Mouse (Mus musculus) monocyte, adult 2 months (primary cell): ENCODE results near the gene Samd4.

Experiments used
- DNase-seq, 2 experiments: peaks; one replicate each; pipeline ENCODE4 v3.0.0; 2022; ENCODE audit warnings: low spot score in 2 of 2, low read depth in 1 of 2

The Samd4 gene

DNA sequence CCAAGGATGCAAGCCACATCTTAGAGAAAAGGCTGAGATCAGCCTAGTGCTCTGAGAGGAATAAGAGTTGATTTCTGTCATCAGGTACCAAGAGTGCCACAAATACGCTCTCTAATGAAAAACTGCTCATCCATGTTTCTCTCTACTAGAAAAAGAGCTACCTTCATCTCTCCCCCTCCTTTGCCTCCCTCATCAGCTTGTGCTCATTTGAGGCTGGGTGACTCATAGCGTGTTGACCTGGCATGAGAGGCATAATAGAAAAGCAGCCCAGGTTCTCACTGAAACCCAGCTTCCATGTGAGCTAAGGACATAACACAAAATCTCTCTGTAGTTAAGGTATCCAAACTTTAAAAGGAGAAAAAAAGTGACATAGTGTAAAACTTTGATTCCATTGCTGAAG lies 176.3 kb downstream of the Samd4 start:
- DNase-seq: no peak

DNA sequence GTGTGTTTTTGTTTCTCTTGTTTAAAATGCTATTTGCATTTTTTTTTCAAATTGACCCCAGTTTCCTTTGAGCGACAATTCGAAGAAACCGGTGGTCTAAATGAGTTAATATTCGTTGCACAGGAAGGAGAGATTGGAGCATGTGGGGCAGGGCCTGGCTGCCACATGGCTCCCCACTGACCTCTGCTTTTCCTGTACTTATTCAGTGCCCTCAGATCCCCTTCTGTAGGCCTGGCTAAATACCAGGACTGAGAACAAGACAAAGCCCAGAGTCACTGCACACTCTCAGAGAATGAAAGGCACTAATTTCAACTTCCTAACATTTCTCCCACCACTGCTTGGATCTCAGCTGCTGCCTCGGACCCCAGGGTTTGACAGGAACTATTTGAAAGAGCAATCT lies 182.4 kb downstream of the Samd4 start:
- DNase-seq: no peak

DNA sequence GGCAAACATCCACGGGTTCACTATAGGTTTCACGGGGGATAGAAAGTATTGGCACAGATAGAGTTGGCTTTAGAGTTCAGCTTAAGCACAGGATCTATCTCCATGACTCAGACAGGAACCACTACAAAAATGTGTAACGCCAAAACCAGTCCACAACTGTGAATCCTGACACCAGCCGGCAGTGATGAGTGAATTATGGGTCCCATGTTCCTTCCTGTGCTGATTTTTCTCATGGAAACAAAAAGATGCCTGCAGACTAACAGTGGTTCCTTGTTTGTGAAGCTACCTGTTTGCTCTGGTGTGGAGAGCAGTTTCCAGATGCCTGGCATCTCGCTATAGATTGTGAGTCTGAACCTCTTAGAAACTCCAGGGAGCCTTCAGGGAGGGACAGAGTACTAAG lies 184.2 kb downstream of the Samd4 start:
- DNase-seq: no peak

DNA sequence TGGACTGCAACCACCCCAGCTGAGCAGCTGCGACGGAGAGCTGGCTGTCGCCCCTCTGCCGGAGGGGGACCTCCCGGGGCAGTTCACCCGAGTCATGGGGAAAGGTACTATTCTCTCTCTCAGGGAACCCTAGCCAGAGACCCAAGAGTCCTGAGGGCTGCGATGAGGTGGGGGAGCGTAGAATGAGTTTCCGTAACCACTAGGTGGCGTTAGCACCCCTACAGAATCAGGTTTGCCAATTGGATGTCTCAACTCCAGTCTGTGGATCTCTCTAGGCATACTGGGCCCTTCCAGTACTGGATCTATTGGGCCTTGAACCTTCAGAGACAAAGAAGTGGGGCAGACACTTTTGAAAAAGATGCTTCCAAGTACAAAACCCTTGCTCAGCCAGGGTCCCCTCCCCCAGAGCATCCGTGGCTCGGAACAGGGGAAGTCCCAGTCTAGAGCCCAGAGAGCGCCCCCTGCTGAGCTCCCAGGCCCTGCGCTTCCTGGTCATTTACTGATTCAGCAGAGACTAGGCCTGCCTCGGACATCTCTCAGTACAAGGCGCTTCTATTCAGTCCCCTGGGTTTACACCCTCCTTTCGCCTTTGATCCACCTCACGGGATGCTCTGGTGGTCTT lies 191.5 kb downstream of the Samd4 start:
- no peak for DNase-seq

DNA sequence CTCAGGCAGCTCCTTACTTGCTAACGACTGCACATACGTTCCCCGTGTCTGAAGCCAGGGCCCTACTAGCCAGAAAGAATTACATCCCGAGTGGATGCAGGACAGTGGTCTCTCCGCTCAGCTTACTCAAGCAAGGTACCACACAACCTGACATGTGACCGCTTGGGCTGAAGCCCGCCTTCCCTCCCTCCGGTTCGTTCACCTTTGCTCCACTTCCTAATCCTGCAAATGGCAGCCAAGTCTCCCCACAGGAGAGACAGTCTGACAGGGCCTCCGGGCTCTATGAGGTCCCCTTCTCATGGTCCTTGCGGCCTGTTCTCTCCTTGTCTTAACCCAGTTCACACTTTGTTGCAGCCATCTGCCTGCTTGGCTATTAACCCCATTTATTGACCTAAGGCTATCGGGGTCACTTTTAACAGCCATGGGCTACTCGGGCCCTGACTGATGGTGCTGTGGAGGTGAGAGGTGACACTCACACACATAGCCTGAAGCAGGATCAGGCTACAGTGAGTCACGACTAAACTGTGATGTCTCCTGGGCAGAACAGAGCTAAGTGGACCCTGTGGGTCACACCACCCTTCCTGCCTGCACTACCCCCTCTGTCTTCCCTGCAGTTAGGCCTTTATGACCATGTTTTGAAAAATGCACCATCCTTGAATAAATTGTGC lies 192.5 kb downstream of the Samd4 start:
- no peak for DNase-seq

DNA sequence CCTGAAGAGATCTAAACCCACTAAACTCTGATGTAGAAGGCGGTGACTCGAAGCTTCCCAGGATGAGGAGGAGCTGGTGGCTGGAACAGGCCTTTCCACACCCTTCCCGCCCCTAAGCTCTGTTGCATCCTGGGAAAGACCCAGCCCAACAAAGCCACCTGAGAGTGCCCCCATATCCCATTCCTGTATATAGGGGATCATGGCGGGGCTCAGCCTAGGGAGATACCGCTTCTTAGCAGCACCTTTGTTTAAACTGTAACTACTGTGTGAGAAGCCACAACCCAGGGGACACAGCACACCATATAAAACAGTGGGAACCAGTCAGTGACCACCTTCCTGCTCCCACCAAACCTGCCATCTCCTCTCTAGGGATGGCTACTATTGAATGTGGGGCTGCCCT lies 193.2 kb downstream of the Samd4 start:
- DNase-seq: no peak

DNA sequence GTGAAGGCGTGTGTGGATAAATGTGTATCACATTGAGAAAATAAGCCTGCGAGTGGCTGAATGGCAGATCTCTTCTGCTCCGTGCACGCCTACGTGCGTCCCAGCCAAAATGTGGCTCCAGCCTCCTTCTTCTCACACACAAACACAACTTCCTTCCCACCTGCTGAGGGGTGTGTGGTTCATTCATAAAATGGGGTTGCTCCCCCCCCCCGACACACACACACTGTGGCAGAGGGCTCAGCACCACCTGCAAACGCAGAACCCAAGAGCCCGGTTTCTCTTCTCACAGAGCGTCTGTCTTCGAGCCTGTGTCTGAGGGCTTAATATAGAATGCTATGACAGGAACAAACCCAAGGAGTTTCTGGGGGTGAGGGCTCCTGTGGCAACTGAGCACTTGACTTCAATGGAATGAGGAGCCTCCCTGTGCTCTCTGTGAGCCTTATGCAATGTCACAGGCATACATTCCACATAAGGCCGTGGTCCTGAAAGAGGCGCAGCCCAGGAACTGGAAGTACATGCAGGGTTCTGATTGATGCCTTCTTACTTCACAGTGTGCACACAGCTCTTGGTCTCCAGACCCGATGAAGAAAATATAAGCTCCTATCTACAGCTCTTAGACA lies 194.4 kb downstream of the Samd4 start:
- DNase-seq: no peak

DNA sequence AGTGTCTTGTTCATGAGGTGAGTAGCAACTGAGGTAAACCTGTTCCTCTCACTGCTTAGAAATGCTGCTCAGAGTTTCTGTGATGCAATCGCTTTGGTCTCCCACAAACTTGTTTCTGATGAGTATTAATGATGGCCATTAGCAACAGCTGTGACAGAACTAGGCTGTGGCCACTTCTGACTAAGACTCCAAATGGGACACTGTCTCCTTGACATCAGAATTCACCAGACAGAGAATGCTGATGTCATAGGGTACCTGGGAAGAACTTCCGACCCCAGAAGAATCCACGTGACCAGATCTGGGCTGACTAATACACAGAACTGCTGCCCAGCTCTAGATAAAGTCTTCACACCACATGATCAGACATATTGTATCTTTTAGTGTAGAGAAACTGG lies 194.9 kb downstream of the Samd4 start:
- no peak for DNase-seq

DNA sequence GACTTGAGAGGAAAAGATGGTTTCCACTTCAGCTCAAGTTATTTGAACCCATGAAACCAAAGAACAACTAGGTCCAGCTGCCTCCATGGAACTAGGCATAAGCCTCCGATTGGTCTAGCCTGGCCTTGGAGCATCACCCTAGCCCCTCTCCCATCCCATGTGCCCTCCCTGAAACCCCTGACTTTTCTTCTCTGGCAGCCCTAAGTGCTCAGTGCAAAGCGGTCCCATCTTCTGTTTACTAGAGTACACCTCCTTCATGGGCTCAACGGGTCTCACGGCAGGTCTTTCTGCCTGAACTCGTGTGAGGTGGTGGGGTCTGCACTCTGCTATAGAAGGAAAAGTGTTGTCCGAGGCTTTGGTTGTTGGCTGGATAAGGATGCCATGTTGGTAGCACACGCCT lies 197.3 kb downstream of the Samd4 start:
- DNase-seq: no peak

DNA sequence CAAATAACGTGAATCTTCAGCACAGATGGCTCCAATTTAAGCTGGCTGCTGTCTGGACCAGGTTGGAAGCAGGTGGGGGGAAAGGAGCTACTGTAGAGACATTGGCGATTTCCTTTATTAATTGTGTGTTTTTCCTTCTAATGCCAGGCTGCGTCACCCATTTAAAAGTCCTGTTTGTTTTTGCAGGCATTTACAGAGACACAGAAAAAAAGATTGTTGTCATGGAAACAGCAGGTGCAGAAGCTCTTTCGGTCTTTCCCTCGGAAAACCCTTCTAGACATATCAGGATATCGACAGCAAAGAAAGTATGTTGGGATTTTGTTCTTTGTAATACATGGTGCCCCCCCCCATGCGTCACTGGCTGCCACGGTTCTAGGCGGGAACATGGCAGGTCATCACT lies 200.7 kb downstream of the Samd4 start:
- no peak for DNase-seq

DNA sequence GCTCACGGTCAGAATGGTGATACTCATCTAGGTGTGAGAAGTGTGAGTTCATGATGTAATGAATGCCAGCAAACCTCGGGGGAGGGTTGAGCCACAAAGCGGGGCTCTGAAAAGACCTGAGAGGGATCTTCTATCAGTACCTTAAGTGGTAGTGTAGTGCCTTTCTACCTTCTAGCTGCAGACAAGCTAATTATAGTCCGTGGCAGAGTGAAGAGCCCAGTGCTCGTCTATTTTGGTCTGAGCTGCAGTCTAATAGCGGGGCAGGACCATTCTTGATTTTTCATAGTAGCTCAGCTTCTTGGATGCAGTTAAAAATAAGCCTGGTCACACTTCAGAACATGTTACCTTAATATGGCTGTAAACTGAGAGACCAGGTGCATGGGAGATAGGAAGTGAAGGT lies 201.2 kb downstream of the Samd4 start:
- DNase-seq: no peak

DNA sequence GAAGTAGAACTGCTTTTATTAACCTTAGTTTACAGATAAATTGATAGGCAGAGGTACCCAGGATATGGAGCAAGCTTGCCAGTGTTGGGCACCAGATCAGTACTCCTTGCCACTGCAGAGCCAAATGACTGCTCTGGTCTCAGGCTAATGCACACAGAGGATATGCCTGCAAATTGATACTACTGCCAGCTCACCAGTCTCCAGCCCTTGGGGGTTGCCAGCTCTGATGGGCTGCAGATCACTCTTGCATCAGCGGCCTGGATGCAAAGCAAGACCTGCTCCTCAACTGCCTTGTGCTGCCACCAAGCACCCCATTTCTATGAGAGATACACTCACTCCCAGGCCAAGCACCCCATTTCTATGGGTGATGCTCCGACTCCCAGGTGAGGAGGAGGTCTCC lies 202.0 kb downstream of the Samd4 start:
- no peak for DNase-seq

DNA sequence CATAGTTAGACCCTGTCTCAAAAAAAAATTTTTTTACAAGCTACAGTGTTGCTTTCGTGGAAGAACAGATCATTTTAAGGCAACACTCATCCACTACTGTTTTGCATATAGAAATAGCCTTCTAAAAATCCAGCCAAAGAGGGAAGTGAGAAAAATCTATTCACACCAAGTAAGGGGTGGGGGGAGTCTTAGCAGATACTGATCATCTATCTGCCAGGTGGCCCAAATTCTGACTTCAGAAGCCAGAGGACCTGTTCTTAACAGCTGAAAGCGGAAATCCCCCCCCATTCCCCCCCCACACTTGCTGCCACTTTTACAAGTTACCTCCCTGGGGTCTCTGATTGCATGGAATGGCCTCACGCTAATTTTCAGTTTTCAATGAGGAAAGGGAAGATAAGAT lies 203.5 kb downstream of the Samd4 start:
- no peak for DNase-seq

DNA sequence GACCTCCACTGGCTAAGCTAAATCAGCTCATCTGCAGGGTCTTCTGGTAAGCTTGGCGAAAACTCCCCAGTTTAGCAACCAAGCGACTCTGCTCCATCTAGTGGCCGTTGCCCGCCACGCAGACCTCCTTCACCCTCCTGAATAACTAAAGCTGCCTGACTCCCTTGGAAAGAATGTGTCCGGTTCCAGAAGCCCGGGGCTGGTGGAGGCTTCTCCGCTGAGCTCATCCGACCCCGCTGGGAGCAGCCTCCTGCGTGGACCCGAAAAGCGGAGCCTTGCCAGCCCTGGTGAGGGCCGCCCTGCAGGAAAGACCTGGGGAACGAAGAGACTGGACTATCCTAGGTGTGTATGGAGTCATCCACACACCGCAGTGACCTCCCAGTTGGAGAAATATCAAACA lies 204.1 kb downstream of the Samd4 start:
- DNase-seq: peak in 1 of 2 experiments; percentile 3

DNA sequence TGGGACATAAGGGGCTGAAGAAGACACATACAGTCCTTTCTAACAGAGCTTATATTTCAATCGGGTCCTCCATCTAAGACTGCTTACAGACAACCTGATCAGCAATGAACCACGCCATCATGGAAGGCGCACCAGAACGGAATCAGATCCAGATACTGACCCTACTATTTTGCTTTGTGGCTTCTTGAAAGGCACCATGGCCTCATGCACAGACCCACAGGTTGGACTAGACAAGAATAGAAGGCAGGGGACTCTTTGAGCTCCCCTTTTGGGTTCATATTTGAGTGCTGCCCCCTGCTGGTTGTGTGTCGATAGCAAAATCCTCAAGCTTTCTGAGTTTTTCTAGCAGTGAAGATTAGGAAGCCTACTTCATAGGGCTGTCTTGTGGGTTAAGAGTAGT lies 204.5 kb downstream of the Samd4 start:
- peak in 1 of 2 experiments; percentile 43 for DNase-seq

DNA sequence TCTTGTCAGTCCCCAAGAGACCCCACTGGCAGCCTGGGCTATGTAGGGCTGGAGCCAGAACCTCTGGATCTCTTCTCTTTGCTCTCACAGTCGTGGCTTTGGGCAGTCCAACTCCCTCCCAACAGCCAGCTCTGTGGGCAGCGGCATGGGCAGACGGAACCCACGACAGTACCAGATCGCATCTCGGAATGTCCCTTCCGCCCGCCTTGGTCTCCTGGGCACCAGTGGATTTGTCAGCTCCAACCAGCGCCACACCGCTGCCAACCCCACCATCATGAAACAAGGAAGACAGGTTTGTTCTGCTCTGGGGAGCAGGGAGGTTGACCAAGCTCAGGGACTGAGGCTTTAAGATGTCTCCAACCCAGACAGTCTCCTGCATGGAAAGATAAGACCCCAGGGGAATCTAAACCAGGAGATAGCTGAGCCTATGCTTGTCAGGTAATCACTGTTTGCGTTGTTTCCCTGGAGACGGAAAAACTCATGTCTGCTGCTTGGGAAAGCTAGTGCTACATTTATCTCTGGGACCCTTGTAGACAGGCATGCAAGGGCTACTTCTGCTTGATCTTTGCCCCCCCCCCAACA lies 205.1 kb downstream of the Samd4 start:
- no peak for DNase-seq

DNA sequence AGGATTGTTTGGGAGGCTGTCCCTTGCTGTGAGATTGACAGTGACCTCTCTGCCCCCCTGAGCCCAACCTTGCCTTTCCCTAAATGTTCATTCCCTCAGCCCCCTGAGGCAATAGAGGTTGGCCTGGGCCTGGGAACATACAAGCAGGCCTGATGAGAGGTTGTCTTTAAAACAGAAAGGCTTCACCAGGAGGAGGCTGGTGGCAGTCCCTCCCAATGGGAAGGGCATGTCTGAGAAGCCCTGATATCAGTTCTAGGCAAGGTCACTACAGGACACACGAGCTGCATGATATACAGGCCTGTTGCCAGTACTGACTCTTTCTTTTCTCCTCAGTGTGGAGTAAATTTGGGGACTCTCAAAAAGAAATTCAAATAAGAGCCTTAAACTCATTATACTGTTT lies 205.7 kb downstream of the Samd4 start:
- no peak for DNase-seq

DNA sequence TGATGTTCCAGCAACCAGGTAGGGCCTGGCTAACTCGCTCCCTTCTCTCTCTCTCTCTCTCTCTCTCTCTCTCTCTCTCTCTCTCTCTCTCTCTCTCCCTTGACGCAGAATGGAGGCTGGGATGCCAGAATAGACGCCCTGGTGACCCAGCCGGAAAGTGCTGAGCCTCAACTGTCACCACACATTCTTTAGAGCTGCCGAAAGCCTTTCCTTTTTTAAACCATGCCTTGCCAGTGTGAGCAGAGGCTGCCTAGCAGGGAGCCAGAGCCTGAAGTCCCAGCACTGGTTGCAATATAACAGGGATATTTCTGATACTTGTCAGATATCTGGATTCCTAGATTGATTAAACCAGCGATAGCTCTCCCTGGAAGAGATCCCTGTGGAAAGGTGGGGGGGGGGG lies 206.5 kb downstream of the Samd4 start:
- no peak for DNase-seq

DNA sequence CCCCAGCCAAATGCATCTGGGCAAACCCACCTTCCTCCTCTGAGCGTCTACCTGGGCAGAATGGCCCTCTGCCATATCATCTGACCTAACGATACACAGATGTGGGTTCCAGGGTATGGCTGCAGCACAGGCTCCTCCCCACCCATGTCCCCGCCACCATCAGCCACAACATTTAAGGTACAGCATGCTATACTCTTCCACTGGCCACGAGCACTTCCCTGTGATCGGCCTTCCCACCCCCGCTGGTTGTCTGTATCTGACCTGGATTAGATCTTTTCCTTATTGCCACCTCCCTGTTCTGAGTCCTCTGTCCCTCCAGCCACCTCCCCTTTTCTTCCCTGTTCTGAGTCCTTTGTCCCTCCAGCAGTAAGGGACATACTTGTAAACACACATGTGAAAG lies 209.3 kb downstream of the Samd4 start:
- no peak for DNase-seq

DNA sequence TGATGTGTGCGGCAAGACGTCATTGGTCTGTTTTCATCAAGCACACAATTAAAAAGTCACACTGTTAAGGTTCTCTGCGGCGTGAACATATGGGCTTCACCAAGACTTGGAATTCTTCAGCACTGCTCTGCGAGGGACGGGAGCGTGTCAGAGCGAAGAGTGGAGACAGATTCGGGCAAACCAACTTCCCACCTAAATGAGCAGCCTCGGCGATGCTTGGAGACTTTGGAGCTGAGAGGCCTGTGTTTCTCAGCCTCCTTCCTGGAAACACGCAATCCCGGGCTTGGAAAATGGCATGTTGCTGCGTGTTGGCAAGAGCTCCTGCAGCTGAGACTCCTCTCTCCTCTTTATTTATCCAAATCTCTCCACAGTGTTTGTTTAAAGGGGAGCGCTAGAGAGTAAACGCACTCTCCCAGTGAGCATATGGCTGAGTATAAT lies 210.7 kb downstream of the Samd4 start:
- no peak for DNase-seq

DNA sequence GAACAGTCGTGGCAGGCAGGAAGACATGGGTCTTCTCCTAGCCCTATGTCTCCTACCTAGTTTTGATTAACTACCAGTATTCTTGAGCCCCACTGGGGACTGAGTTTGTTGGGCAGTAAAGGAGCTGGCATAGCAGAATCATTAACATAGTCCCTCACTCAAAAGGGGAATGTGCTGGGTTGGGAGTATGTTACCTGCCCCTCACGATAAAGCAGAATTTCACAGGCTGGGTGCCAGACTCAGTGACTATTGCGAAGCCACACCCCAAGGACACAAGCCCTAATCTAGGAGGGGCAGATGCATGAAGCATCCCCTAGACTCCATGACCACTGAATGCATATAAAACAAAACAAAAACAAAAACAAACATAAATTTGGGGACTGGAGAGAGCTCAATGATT lies 212.4 kb downstream of the Samd4 start:
- DNase-seq: no peak

DNA sequence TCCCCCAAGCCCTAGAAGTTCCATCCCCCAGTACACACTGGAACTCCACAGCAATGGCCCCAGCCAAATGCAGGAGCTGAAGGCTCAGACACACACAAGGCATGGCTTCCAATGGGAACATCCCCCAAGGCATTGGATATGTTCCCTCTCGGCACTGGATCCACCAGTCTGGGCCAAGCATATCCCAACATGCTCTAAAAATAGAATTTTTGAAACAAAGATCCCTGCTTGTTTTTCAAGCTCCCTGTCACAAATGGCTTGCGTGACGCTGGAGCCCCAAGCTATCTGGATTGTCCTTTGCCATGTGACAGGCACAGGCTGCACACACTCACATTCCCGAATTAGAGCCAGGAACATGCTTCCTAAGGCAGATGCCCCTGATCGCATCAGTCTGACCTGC lies 213.7 kb downstream of the Samd4 start:
- no peak for DNase-seq
